Mouse (Mus musculus) embryo, embryonic 9.5 days (tissue): ENCODE measurements around the gene Smarcal1.

Experiments used
- DNase-seq: peaks from one replicate; pipeline ENCODE4 v3.0.0-alpha.2; 2017; ENCODE audit errors: extremely low spot score

Smarcal1 gene

GRCm38 (mm10) chr1:72582947-72583731 lies at the start of gene Smarcal1:
Smarcal1 (plus strand) TSS chr1:72583251.
- DNase-seq: peak; percentile 94

GRCm38 (mm10) chr1:72533439-72533838 lies 49.6 kb upstream of the Smarcal1 start:
- no peak for DNase-seq

GRCm38 (mm10) chr1:72535725-72536571 lies 47.1 kb upstream of the Smarcal1 start:
- peak; percentile 24 for DNase-seq

GRCm38 (mm10) chr1:72536611-72537351 lies 46.3 kb upstream of the Smarcal1 start, which contains the start of gene March4:
March4 (minus strand) TSS chr1:72536930.
- peak; percentile 82 for DNase-seq

GRCm38 (mm10) chr1:72538266-72538665 lies 44.8 kb upstream of the Smarcal1 start:
- no peak for DNase-seq

- DNase-seq: no peak
These were observed 32.7 kb upstream of the Smarcal1 start for GRCm38 (mm10) chr1:72550317-72550716.

GRCm38 (mm10) chr1:72556471-72556870 lies 26.6 kb upstream of the Smarcal1 start:
- DNase-seq: no peak

- no peak for DNase-seq
These were observed 24.4 kb upstream of the Smarcal1 start for GRCm38 (mm10) chr1:72558625-72559024.

- no peak for DNase-seq
These were observed 18.6 kb upstream of the Smarcal1 start for GRCm38 (mm10) chr1:72564334-72564962.

- no peak for DNase-seq
These were observed 16.0 kb upstream of the Smarcal1 start for GRCm38 (mm10) chr1:72567056-72567455.

GRCm38 (mm10) chr1:72568725-72569124 lies 14.3 kb upstream of the Smarcal1 start:
- DNase-seq: no peak

- DNase-seq: no peak
These were observed 9.0 kb upstream of the Smarcal1 start for GRCm38 (mm10) chr1:72574047-72574446.

- no peak for DNase-seq
These were observed 8.4 kb upstream of the Smarcal1 start for GRCm38 (mm10) chr1:72574608-72575007.

- DNase-seq: no peak
These were observed 7.9 kb upstream of the Smarcal1 start for GRCm38 (mm10) chr1:72575121-72575520.

- DNase-seq: peak; percentile 40
These were observed 5.5 kb upstream of the Smarcal1 start for GRCm38 (mm10) chr1:72577481-72577922.

- no peak for DNase-seq
These were observed 4.7 kb upstream of the Smarcal1 start for GRCm38 (mm10) chr1:72578351-72578750.

- DNase-seq: peak; percentile 28
These were observed 4.2 kb upstream of the Smarcal1 start for GRCm38 (mm10) chr1:72578806-72579205.

GRCm38 (mm10) chr1:72583906-72584305 lies 855 bp downstream of the Smarcal1 start:
- no peak for DNase-seq

GRCm38 (mm10) chr1:72585971-72586875 lies 3.2 kb downstream of the Smarcal1 start:
- no peak for DNase-seq

GRCm38 (mm10) chr1:72587532-72587931 lies 4.5 kb downstream of the Smarcal1 start:
- no peak for DNase-seq
